Mouse (Mus musculus): ENCODE results near the gene Itga10. TPM values are rescaled to one million over a fixed set of nuclear protein-coding genes. Genes with fewer than 3 reads are reported as not detected.
"Not testable (repeated sequence)": the region's sequence is repeated elsewhere in the genome, so short reads cannot be mapped to it uniquely, and the experiment has no call there.

The Itga10 gene
- total RNA-seq (2014; fragmentation: Nextera tagmentation), result 1.3 TPM in 1 of 2 replicates, not detected in the other
- total RNA-seq (2017), result 0.34 TPM in 1 of 2 replicates, not detected in the other

DNA sequence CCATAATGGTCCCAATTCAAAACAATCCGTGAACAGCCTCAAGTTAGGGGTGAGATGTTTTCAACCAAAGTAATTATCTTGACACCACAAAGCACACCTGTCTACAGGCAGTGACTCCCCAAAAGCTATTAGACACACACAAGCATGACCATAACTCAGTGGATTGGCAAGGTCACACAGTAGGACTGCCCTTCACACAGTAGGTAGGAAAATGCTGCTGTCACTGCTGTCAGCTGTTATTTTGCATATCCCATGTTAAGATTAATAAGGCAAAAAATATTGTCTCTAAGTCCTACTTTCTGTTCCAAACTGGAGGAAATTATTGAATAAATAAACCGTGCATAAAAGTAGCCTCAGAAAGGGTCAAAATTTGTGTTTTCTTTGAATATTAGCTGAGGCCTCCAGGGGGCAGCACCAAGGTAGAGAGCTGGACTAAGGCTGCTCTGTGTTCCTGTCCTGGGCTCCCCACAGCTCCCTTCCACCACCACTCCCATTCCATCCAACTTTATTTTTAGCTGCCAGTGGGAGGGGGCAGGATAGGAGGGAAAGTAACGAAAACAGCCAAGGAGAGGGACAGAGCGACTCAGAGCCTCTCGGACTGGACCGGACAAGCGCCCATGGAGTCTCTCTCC, at the start of gene Itga10:
Itga10 (plus strand) TSS at position 567 of the 632 bp plus-strand sequence.
- 0 out of 2 replicates have a peak, but pooled peaks have one; percentile 33 for ATAC-seq (replicated peaks; ENCODE audit: poor library complexity, severe bottlenecking)

DNA sequence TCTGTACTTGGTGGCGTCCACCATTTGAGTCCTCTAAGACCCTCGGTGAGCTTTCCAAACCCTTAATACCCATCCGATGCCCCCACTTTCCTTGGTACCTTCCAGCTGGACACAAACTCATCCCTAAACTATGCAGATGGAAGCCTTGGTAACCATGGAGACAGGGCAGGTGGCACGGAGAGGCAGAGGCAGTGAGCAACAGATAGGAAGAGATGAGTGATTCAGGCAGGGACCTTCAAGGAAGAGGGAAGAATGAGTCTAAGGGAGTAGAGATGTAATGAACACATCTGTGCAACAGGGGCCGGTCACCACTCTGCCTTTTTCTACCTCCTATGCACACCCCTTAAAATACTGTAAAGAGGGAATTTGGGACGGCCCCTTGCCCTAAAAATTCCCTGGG, 49.7 kb upstream of the Itga10 start:
- ATAC-seq (replicated peaks; ENCODE audit: poor library complexity, severe bottlenecking), result no peak

DNA sequence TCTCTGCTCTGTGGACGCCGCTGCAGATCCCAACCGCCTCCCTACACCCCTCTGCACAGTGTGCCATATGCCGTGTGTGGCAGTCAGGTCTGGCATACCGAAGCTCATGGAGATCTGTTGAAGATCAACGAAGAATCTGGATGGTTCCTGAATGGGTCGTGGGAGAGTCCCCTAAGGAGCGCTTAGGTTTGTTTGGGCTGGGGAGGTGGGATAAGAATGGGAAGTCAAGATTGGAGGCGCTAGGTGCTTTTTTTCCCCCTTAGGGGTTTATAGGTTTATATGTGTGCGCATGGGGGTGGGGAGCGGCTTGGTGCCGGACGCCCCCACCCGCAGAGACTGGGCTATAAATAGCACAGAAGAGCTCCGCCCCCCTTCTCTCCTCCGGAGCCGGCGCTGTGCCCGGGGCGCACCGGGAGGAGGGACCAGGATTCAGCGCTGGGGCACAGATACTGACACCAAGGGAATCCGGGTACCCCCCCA, 49.1 kb upstream of the Itga10 start, which contains the start of gene Ankrd34a:
Ankrd34a (plus strand) TSS at position 409 of the 480 bp plus-strand sequence.
- ATAC-seq (replicated peaks; ENCODE audit: poor library complexity, severe bottlenecking), result no peak

DNA sequence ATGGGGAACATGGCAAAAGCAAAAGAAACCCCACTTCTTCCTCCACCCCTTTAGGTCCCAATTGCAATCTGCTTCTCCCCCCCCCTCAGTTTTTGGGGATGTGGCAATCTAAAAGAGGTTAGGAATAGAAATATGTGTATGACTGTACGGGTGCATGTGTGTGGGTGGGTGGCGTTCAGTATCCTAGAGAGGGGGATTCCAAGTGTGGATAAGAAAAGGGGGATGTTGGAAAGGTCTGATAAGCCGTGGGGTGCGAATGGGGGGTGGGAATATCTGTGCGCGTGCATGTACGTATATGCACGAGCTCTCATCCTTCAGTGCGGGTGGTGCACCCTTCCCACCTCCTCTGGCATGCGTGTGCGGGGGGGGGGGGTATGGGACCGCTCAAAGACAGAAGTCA, 48.5 kb upstream of the Itga10 start:
- ATAC-seq (replicated peaks; ENCODE audit: poor library complexity, severe bottlenecking), result no peak

DNA sequence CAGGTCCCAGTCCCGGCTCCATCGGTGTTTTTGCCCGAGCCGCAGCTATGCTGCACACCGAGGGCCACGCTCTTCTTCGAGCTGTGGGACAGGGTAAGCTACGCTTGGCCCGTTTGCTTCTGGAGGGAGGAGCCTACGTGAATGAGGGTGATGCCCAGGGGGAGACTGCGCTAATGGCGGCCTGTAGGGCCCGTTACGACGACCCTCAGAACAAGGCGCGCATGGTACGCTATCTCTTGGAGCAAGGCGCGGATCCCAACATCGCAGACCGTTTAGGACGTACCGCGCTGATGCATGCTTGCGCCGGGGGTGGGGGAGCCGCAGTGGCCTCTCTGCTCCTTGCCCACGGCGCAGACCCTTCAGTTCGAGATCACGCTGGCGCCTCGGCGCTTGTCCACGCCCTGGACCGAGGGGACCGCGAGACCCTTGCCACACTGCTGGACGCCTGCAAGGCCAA, 47.9 kb upstream of the Itga10 start:
- no peak for ATAC-seq (replicated peaks; ENCODE audit: poor library complexity, severe bottlenecking)

DNA sequence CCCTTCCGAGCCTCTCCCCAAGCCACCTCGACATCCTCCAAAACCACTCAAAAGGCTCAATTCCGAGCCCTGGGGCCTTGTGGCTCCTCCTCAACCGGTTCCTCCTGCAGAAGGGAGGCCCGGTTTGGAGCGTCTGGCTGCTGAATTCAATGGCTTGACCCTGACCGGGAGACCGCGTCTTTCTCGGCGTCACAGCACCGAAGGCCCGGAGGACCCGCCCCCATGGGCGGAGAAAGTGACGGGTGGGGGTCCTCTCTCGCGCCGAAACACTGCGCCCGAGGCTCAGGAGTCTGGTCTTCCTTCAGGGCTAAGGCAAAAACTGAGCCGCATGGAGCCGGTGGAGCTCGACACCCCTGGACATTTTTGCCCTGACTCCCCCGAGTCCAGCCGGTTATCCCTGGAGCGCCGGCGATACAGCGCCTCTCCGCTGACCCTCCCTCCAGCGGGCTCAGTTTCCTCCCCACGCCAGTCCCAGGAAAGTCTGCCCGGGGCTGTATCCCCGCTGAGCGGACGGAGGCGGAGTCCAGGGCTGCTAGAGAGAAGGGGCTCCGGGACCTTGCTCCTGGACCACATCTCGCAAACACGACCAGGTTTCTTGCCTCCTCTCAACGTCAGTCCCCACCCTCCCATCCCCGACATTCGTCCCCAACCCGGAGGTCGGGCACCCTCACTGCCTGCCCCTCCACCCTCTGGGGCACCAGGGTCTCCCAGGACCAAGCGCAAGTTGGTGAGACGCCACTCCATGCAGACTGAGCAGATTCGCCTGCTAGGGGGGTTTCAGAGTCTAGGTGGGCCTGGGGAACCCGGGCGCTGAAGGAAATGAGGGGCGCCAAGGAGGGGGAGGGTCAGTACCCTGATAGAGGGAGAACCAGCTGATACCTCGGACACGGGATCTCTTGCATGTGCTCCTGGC, 47.0 kb upstream of the Itga10 start:
- no peak for ATAC-seq (replicated peaks; ENCODE audit: poor library complexity, severe bottlenecking)

DNA sequence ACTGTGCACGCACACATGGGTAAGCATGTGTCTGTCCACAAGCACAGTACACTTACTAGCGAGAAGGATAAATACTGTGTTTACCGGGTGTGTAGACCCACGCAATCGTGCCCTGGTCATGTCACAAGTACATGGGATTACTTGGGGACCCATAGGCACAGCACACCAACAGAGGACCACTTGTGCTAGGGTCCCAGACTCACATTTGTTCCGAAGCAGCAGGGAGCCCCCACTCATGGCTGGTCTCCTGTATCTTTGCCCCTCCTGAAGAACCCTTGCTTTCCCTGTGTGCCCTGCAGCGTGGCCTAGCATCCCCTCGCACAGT, 46.4 kb upstream of the Itga10 start:
- ATAC-seq (replicated peaks; ENCODE audit: poor library complexity, severe bottlenecking), result no peak

DNA sequence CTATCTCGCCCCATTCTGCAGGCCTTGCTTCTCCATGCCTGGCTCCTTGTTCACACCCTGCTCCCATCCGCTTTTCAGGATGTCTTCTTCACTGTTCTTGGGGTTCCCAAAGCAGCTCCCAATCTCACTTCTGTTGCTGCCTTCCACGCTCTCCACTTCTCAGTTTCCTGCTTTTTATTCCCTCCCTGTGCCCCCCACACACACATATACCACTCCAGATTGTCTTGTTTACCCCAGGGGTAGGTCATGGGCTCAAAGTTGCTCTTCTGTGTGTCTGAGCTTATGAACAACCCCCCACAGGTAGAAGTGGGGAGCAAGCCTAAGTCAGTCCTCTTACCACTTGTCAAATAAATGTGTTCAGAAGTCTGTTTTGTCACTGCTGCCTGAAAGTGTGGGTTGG, 46.0 kb upstream of the Itga10 start:
- ATAC-seq (replicated peaks; ENCODE audit: poor library complexity, severe bottlenecking), result no peak

DNA sequence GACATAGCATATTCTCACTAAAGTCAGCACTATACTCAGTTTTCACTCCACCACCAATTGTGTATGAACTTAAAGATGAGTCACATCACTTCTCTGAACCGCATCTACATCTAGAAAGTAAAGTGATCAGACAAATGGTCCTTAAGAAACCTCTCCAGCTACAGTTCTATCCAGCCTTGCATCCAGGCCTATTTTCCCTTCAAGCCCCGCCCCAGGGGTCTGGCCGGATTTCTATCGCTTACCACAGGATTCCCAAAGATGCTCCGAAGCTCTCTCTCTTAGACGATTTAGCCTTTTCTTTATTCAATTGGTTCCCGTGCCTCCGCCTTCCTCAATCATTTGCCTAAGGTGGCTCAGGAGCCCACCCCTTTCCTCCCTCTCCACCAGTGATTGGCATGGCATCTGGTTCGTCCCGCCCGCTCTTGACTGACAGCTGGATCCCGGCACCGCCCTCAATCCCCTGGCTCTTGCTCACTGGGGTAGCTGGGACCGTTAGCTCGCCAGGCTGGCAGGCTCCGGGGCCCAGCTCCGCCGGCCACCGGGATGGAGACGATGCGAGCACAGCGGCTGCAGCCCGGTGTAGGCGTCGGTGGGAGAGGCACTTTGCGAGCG, 44.6 kb upstream of the Itga10 start, which contains the start of gene Lix1l:
Lix1l (plus strand) TSS at position 511 of the 612 bp plus-strand sequence.
- peak; percentile 92 for ATAC-seq (replicated peaks; ENCODE audit: poor library complexity, severe bottlenecking)

DNA sequence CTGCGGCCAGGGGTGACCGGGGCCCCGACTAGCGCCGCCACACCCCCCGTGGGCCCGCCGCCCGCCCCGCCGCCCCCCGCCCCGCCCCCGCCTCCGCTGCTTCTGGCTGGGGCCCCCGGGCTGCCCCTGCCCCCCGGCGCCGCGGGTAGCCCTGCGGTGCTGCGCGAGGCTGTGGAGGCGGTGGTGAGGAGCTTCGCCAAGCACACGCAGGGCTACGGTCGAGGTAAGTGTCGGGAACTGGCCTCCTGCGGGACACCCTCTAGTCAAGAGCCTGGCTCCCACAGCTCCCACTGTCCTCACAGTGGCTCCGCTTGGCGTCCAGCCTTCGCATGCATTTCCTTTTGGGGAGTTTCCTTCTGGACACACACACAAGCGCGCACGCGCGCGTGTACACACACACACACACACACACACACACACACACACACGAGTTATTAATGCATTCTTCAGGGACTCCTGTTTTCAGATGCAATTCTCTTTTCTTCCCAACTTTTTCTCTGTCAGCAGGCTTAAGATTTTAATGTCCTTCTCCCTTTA, 44.1 kb upstream of the Itga10 start:
- peak; percentile 6; the same call in 1 of the 2 replicates for ATAC-seq (replicated peaks; ENCODE audit: poor library complexity, severe bottlenecking)

DNA sequence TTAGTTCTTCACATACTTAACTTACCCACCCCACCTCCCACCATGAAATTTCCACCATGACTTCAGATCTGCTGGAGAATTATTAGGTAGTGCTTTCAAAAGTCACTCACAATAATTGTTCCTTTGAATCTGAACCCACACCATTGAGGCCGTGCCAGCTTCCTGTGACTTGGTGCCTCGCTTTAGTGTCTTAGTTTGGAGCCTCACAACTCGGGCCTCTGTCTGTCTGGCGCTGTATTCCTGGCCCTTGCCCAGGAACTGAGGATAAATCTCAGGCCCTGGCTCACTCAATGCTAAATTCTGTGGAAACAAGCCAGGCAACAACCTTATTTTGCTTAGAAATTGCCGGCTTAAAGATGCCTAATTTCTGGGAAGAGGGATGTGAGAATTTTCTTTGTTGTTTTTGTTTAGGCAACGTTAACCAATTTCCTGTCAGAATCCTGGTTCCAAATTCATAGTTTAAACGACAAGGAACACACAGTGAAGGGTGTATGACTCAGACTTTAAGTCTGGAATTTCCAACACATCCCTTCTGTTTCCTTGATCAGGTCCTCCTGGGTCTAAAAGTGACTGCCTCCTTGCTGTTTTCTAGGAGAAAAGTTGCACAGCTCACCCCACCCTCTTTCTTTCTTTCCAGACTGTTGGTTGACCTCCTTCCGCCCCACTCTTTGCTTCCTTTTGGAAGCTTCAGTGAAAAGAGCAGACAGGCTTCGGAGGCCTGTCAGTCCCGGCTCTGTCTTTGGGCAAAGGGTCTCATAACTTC, 43.3 kb upstream of the Itga10 start:
- no peak for ATAC-seq (replicated peaks; ENCODE audit: poor library complexity, severe bottlenecking)

DNA sequence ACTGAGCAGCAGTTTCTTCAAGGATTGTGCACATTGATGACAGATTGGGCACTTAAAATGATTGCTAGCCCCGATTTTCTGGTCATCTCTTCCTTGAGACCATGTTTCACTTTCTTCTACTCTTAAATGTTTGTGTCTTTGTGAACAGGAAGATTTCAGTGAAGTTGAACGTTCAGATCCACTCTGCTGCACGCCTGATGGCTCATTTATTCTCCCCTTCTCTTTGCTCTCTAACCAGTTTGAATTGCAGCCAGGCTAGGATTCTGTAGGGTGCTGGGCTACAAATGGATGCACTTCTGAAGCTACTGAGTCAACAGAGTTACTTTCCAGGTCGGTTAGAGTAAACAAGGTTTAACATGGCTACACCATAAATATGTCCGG, 42.7 kb upstream of the Itga10 start:
- no peak for ATAC-seq (replicated peaks; ENCODE audit: poor library complexity, severe bottlenecking)

DNA sequence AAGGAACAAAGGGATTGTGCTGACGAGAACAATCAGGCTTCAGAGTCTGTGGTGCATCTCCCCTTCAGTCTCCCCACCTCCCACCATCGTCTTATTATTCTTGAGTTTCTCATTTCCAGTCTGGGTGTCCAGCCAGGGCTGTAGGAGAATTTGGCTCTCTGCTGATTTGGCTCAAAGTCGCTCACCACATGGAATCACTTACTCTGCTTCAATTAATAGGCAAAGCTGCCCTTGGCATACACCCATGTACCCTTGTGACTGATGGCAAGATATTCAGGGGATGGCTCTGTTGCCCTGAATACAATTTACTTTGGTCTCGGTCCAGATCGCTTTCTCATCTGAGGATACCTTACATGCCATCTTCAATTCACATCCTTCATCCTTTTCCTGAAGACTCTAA, 42.1 kb upstream of the Itga10 start:
- no peak for ATAC-seq (replicated peaks; ENCODE audit: poor library complexity, severe bottlenecking)

DNA sequence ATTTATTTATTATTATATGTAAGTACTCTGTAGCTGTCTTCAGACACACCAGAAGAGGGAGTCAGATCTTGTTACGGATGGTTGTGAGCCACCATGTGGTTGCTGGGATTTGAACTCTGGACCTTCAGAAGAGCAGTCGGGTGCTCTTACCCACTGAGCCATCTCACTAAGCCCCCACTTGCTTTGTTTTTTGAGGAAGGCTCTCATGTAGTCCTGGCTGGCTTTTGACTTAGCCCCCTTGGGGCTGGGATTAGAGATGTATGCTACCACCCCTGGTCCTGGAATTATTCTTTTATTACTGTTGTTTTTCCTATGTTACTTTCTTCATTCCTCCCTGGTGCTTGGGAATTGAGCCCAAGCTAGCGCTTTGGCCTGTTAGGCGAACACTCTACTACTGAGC, 39.4 kb upstream of the Itga10 start:
- ATAC-seq (replicated peaks; ENCODE audit: poor library complexity, severe bottlenecking), result not testable (repeated sequence)

DNA sequence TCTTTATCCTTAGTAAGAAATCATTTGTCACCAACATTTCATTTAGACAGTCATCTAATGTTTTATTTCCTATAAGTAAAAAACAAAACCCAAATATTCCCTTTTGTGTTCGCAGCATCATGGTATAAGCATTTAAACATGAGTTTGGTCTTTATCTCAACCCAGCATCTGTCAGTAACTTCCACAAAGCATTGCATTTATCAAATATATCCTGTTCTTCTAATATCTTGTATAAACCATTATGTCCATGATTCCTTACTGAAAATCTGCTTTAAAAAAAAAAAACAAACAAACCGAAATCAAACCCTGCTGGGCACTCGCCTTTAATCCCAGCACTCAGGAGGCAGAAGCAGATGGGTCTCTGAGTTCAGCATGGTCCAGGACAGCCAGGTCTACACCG, 38.8 kb upstream of the Itga10 start:
- ATAC-seq (replicated peaks; ENCODE audit: poor library complexity, severe bottlenecking), result no peak

DNA sequence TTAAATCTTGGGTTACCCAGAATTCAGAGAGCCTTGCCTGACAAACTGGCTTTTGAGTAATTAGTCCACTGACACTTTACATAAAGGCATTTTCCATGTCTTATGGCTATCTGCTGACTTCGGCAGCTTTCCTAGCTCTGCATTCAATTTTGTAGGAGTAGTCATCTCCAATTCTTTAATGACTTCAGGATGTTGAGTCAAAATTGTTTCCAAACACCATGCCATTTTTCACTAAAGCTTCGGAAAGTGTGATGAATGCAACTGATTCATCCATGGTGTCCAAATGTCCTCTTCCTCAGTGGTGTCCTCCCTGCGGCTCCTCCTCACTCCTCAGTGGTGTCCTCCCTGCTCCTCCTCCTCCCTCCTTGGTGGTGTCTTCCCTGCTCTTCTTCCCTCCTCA, 27.4 kb upstream of the Itga10 start:
- ATAC-seq (replicated peaks; ENCODE audit: poor library complexity, severe bottlenecking), result no peak

DNA sequence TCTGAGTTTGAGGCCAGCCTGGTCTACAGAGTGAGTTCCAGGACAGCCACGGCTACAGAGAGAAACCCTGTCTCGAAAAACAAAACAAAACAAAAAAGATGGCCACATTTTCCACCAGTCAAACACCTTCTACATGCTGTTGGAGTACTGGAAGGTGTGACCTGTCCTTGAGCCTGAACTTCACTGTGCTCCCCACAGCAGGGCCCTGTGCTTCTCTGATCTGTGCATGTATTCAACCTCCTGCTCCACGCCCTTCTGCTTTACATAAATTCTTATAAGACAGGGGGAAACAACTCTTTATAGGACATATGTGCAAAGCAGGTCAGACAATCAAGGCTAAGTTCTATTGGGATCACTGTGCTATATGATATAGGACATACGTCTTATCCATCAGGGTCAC, 22.2 kb upstream of the Itga10 start:
- ATAC-seq (replicated peaks; ENCODE audit: poor library complexity, severe bottlenecking), result no peak

DNA sequence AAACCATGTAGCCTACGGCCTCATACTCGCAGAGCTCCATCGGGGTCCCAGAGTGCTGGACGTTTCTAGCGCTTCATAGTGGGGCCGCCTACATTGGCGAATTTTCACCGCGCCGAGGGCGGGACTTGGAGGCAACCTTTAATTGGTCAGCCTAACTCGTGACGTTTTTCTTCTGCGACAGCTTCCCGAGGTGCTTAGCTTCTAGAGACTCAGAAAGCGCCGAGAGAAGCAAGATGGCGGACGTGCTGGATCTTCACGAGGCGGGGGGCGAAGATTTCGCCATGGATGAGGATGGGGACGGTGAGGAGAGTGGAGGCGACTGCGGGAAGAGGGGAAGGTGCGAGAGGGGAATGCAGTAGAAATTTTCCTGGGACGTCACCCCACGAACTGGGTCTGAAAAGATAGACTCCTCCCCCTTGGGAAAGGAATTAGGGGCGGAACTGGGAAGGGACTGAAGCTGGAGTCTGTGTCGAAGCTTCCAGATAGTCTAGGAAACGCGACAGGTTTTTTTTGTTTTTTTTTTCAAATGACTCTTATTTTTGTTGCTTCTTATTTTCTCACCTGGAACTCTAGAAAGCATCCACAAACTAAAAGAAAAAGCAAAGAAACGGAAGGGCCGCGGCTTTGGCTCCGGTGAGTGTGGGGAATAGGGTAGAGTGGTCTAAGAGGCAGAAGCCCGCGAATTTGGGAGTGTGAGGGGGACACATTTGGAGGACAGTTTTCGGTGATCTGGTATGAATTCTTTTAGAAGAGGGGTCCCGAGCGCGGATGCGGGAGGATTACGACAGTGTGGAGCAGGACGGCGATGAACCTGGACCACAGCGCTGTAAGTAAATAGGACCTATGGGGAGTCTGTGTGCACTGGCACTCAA, 15.4 kb upstream of the Itga10 start, which contains the start of gene Rbm8a:
Rbm8a (plus strand) TSS at position 205 of the 872 bp plus-strand sequence.
- peak; percentile 99 for ATAC-seq (replicated peaks; ENCODE audit: poor library complexity, severe bottlenecking)

DNA sequence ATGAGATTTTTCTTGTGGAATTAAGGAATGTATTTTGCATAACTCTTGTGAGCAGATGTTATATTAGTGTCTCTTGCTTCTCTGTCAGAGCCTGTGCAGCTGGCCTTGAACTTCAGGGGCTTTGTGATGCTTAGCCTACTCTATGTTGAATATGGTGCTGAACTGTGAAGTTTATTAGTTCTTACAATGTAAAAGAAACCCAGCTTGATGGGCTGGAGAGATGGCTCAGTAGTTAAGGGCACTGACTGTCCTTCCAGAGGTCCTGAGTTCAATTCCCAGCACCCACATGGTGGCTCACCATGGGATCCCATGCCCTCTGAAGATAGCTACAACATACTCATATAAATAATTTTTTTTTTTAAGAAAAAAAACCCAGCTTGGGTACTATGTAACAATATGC, 13.3 kb upstream of the Itga10 start:
- no peak for ATAC-seq (replicated peaks; ENCODE audit: poor library complexity, severe bottlenecking)

Measured in granulocyte monocyte progenitor cell, adult 5-6 weeks (primary cell).